Mouse (Mus musculus) mature B cell (primary cell): ENCODE data around the gene Ruvbl2.

Source experiments
- in situ Hi-C: fragments of 300-500 bp; cut with MboI; formaldehyde crosslinking; loops from 2 replicates; pipeline ENCODE4 v1.14.3; 2019

Gene Ruvbl2

DNA sequence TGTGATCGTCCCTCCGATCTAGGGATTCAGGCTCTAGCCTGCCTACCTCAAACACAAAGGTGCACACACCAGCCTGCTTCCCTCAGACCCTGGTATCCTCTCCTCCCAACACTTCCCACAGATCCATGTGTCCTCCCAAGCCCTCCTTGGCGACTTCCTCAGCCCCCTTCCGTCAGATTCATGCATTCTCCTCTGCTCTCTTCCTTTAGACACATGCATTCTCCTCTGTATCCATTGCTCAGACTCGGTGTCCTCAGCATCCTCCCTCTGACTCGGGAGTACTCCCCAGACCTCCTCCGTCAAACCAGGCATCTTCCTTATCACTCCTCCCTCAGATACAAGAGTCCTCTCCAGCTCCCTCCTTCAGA is 4.1 kb downstream of the Ruvbl2 start:
- in situ Hi-C loops = no loop called here

DNA sequence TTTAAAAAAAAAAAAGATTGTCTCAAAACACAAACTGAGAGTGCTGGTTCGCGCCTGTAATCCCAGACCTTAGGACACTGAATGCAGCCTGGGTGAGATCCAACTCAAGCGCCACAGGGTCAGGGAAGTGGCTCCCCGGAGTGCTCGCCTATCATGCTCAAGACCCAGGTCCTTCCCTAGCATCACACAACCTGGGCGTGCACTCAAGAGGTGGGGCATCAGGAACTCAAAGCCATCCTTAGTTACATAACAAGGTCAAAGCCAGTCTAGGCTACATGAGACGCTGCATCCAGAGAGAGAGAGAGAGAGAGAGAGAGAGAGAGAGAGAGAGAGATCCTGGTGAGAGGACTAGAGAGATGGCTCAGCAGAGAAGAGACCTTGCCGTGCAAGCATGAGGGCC is 11.3 kb downstream of the Ruvbl2 start:
- in situ Hi-C loops = no loop called here

DNA sequence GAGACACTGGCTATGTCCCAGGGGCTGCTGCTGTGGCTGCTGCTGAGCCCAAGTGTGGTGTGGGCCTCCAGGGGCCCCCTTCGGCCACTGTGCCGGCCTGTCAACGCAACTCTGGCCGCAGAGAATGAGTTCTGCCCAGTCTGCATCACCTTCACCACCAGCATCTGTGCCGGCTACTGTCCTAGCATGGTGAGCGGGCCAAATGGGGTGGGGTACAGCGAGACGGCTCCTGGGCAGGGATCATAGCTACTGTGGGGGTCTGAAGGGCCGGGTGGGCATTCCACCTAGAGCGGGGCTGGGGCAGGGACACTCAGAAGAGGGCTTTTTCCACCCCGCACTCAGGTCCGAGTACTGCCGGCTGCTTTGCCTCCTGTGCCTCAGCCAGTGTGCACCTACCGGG is 16.7 kb downstream of the Ruvbl2 start:
- in situ Hi-C loops = no loop called here

DNA sequence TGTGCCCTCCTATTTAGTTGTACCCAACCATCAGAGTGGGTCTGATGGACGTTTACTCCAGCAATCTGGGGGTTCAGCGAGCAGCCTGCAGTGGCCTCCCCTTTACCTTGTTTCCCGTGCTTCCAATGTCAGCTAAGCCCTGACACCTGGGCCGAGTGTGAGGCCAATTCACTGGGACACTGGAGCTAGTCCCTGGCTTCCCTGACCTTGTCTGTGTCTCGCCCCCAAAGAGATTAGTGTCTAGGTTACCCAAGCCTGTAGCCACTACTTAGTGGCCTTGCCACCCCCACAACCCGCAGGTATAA is 17.3 kb downstream of the Ruvbl2 start, which contains the start of gene Lhb:
Lhb (plus strand) TSS at position 206 of the 305 bp plus-strand sequence.
- in situ Hi-C loops = no loop called here

DNA sequence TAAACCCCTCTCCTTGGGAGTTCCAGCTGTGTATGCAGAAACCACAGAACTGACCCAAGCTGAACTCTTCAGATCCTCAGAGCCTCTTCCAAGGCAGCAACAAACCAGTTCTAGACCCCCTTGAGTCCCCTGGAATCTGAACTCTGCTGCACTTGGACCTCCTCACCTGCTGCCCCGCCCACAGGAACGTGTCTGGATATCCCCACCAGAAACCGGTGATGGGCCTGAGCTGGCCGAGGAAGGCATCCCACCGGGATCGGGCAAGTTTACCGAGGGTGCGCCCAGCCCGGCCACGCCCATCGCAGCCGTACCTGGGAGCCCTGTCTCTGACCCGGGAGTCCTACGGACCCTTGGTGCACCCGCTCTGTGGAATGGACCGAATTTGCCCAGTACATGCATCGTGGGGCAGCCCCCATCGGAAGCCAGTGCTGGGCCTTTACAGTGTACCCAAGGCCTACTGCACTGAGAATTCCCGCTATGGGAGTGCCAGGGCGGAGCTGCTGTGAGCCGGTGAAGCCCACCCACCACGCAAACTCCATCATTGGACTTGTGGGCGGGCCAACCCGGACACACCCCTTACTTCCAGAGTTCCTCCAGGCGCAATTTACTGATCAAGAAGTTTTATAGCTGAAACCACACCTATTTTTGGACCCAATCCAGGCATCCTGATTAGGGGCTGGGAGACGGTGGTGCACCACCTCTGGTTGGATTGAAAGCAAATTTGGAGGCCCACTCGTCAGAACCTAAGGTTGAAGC is 17.9 kb downstream of the Ruvbl2 start:
- in situ Hi-C loops = no loop called here

DNA sequence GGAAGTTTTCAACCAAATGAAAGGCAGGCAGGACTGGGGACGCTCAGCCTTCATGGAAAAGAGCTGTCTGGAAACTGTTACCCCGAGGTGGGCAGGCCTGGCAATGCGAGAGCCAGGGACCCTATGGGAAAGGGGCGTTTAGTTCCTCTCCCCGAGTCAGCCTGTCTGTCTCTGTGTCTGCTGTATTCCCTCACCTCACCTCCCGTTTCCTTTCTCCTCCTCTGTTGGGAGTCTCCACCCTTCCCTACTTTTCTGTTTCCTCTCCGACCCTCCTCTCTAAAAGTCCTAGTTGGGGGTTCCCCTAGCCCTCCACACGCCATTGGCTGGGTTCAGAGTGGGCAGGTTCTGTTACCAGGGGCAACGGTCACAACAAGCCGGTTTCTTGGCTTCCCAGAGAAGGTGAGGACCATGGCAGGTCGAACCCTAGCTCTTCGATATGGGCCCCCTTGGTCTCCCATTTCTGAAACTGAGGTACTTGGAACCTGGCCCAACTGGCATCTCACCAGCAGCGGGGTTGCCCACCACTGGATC is 19.9 kb downstream of the Ruvbl2 start:
- in situ Hi-C loops = no loop called here

DNA sequence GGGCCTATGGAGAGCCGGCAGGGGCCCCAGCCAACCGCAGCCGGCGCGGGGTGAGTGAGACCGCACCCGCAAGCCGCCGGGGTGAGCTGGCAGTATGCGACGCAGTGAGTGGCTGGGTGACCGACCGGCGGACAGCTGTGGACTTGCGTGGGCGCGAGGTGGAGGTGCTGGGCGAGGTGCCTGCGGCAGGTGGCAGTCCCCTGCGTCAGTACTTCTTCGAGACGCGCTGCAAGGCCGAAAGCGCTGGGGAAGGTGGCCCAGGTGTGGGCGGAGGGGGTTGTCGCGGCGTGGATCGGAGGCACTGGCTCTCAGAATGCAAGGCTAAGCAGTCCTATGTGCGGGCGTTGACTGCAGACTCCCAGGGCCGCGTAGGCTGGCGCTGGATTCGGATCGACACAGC is 22.3 kb downstream of the Ruvbl2 start:
- in situ Hi-C loops = no loop called here

DNA sequence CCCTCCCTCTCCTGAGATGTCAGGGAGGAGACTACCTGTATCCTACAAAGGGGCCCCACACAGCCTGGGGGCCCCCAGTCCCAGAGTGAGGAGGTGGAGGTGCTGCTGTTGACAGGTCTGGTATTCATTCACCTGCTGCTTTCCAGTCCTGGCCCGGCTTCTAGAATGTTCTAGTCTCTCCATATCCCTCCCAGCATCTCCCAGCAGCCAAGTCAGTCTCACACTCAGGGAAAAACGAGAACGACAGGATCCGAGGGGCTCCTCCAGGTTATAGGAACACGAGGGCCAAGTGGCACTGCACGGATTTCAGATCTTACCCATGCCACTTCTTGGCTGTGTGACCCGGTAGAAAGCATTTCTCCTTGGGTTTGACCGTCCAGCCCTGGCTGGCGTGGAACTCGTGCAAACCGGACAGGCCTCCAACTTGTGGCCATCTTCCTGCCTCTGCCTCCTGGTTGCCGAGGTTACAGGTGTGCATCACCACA is 23.1 kb downstream of the Ruvbl2 start:
- in situ Hi-C loops = no loop called here

DNA sequence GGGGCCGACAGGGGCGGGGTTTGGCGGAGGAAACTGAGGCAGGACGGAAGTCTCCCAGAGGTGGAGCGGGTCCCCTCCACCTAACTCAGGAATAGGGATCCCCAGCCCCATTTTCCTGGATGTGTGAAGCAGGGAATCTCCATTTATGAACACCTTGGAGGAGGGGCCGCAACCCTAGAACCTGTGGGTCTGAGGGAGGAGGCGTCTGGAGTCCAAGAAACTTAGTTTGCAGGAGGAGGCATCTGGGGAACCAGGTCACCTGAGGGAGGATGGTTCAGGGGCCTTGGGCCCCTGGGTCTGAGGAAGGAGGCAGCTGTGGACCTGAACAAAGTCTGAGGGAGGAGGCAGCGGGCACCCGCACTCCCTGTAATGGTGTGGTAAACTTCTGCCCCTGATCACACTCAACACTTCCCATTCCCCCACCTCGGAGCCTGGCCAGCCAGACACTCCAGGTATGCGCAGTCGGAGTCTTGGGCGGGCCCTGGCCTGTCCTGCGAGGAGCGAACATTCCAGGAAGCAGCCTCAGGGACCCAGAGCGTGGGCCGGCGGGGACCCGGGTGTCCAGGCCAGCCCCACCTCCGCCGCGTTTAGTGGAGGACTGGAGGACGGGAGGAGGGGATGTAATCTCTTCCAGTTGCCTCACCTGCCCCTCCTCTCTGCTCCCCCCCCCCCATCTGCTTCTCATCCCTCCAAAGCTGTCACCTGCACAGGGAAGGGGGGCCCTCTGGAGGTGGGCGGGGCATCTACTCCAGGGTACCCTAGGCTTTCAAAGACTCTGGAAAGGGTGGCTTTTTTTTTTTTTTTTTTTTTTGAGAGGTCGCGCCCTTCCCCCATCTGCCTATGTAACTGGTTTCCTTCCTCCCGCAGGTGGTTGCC is 23.8 kb downstream of the Ruvbl2 start:
- in situ Hi-C loops = no loop called here

DNA sequence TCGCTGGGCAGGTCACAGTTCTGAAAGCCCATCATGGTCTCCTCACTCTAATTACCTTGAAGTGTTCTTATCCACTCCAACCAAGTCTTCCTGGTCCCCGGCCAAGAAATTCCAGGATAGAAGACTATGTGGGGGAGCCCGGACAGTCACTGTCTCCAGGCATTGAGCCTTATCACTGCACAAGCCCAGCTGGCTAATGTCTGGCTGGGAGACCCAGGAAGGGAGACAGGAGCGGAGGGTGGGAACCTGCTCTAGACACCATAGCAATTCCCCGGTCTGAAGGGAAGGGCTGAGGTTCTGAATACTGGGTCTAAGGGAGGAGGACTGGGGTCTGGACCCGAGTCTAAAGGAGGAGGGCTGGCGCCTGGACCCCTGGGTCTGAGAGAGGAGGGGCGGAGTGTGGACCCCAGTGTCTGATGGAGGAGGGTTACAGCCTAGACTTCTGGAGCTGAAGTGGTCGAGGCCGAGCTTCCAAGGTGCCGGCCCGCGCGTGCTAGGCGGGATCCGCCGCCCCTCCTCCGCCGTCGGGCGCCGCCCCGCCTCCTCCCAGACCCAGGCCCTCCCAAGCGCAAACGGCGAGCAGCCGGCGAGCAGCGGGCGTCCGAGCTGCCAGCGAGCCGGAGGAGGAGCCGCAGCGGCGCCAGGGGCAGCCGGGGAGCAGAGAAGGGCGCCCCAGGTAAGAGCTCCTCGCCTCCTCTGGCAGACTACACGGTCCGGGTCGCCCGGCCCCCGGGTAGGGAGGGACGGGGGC is 24.6 kb downstream of the Ruvbl2 start, which contains the start of gene Ntf5:
Ntf5 (plus strand) TSS at position 583 of the 751 bp plus-strand sequence.
- in situ Hi-C loops = no loop called here

DNA sequence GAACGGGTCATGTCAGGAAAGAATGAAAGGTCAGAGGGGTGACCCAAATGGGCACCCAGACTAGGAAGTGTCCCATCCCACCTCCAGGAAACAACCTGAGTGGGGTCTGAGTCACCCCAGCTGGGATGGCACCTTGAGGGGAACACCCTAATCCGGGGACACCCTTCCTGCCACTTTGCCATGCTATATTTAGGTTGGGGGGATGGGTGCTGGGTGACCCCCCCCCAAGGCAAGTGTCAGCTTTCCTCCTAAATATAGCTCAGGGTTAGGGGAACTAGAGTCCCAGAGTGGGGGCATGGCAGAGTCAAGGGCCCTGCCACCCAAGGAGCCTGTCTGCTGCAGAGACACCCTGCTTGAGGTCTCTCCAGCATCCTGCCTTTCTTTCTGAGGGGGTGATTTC is 25.5 kb downstream of the Ruvbl2 start:
- in situ Hi-C loops = no loop called here

DNA sequence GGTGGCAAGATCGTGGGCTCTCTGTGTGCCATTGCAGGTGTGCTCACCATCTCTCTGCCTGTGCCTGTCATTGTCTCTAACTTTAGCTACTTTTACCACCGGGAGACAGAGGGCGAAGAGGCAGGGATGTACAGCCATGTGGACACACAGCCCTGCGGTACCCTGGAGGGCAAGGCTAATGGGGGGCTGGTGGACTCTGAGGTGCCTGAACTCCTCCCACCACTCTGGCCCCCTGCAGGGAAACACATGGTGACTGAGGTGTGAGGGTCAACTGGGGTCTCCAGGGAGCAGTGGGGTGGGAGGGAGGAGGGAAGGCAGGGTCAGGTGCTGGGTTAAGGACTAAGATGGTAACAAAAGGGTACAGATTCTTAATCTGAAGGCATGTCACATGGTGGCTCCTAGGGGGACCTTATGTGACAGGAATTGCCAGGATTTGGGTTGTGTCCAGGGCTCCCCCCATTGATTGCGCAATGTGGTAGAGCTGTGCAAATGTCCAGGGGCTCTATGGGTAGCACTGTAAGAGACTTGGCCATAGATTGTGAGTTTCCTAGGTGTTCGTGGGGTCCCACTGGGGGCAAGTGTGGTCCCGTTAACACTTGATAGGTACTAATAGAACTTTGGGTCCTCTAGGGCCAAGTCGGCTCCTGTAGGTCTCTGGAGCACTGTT is 28.3 kb downstream of the Ruvbl2 start:
- in situ Hi-C loops = no loop called here

DNA sequence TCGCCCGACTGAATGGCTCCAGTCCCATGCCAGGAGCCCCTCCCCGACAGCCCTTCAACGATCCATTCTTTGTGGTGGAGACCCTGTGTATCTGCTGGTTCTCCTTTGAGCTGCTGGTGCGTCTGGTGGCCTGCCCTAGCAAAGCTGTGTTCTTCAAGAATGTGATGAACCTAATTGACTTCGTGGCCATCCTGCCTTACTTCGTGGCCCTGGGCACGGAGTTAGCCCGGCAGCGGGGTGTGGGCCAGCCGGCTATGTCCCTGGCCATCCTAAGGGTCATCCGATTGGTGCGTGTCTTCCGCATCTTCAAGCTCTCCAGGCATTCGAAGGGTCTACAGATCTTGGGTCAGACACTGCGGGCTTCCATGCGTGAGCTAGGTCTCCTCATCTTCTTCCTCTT is 28.9 kb downstream of the Ruvbl2 start:
- in situ Hi-C loops = no loop called here

DNA sequence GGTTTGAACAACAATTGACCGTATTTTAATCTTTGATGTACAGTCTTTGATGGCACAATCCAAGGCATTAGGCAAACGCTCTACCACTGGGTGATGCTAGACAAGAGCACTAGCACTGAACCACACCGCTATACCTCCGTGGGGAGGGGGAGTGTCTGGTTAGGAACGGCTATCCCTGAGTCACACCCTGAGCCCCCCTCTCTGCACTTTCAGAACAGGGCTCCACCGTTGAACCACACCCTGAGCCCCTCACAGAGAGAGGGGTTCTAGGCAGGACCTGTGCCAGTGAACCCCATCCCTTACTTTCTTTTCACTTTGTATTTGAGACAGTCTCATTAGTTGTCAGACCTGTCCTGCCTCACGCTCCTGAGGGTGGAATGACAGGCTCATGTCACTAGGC is 29.5 kb downstream of the Ruvbl2 start:
- in situ Hi-C loops = no loop called here

DNA sequence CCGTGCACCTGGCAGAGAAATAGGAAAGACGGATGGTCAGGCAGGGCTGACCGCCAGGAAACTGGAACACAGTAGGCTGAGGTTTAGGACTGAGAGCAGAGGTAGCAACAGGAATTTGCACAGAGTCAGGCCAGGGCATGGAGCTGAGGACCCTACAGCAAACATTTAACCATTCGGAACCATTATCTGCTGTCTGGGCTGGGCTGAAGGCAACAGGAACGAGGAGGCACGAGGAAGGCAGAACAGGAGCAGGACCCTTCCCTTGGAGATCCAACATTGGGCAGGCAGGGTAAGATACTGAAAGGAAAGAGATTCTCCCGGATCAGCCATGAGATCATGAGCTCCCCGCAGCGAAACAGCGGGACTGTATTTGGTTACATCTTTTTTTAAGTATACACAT is 30.1 kb downstream of the Ruvbl2 start:
- in situ Hi-C loops = no loop called here

DNA sequence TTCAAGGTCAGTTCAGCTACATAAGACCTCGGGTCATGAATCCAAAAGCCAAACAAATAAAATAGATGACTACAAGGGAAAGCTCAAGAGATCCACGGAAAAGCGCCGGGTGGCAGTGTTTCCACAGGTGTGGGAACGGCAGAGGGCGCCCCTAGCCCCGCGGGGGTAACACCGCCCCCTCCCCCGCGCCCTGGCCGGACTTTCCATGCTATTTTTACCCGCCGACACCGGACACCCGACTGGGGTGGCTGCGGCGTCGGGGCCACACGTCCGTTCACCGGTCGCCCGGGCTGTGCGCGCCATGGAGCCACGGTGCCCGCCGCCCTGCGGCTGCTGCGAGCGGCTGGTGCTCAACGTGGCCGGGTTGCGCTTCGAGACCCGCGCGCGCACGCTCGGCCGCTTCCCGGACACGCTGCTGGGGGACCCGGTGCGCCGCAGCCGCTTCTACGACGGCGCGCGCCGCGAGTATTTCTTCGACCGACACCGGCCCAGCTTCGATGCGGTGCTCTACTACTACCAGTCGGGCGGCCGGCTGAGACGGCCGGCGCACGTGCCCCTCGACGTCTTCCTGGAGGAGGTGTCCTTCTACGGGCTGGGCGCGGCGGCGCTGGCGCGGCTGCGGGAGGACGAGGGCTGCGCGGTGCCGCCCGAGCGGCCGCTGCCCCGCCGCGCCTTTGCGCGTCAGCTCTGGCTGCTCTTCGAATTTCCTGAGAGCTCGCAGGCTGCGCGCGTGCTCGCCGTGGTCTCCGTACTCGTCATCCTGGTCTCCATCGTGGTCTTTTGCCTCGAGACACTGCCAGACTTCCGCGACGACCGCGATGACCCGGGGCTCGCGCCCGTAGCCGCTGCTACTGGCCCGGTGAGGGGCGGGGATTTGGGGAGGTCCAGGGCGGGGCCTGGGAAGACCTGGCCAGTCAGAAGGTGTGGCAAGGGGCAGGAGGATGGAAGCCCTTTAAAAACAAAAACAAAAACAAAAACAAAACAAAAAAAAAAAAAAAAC is 31.4 kb downstream of the Ruvbl2 start:
- in situ Hi-C loops = no loop called here

DNA sequence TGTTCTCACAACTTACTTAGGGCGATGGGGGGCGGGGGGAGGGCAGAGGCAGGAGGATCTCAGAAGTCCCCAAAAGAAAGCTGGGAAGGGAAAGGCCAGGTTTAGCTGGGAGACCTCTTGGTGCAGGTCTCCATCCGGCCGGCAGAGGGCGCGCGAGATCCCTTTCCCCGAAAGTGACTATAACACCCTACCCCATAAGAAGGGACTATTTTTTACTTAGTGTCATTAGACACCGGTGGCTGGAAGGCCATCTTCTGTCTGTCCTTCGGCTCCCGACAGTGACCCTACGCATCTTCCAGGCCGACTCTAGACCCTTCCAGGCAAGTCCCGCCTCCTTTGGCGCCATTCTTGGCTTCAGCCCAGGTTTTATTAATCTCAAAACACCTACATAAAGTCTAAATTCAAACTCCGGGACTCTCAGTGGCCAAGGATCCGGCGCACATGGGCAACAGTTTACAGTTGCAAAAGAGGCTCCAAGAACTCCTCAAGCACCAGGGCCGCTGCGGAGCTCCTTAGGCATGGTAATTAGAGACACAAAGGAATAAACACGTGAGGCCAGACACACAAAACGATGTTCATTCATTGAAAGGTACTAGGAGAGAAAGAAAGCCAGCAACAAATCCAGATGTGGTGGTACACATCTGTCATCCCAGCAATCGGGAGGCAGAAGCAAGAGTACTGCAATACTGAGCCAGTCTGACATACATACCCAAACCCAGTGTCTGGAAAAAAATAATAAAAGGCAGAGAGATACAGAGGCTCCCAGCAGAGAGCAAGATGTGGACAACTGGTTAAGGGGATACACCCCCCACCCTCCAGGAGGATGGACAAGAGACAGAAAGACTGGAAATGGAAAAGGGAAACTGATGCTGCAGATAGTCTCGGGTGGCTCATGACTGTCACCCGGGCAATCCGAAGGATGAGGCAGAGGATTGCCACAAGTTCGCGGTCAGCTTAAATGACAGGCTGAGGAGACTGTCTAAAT is 32.5 kb downstream of the Ruvbl2 start, which contains the start of gene Kcna7:
Kcna7 (plus strand) TSS at position 563 of the 985 bp plus-strand sequence.
- in situ Hi-C loops = no loop called here

DNA sequence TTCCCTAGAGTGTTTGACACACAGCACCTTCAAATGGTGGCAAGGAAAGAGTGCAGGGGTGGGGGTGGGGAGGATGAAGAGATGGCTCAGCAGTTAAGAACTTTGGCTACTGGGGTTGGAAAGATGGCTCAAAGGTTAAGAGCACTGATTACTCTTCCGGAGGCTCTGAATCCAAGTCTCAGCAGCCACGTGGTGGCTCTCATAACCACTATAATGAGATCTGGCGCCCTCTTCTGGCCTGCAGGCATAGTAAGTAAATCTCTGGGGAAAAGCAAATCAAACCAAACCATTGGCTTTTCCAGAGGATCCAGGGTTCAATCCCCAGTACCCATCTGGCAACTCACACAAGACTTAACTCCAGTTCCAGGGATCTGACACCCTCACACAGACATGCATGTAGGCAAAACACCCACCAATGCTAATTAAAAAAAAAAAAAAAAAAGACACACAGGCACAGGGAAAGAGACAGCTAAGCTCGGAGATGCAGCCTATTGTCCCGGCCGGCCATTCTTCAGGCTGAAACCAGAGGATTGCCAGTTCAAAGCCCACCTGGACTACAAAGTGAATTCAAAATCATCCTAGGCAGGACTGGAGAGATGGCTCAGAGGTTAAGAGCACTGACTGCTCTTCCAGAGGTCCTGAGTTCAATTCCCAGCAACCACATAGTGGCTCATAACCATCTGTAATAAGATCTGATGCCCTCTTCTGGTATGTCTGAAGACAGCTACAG is 34.2 kb downstream of the Ruvbl2 start:
- in situ Hi-C loops = no loop called here
